Mouse (Mus musculus): ENCODE results near the gene Ola1. TPM values are rescaled to one million over a fixed set of nuclear protein-coding genes. Genes with fewer than 3 reads are reported as not detected.

Gene Ola1
- polyA plus RNA-seq, 1 experiment from 2014 or later: 110 TPM

DNA sequence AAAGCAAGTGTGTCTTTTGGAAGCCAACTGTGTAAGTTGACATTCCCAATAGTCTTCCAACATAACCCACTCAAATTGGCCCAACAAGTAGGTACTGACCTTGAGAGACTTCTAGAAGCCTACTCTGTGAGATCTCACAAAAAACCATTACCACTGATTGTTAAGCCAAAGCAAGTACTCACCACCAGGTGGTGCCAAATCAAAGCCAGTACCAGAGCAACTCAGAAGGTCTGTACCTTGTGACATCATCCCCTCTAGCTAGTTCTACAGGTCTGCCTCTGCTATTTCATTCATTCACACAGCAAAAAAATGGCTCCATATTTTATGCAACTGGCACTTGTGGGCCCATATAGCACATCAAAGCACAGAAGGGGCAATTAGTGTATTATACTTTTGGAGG lies 51.6 kb downstream of the Ola1 start:
- Histone ChIP-seq H3K36me3 (ENCODE audit: control insufficient read depth, insufficient read depth, low read length) (no peaks in the 10 kb centered on the region), H3K4me3 (ENCODE audit: low read length) (no peak overlapping the region), H3K4me1 (ENCODE audit: control insufficient read depth, insufficient read depth, low read depth, low read length) (no peaks in the 10 kb centered on the region), H3K4me2 (ENCODE audit: low read length) (no peak overlapping the region), H3K27ac (ENCODE audit: low read depth, low read length) (no peak overlapping the region), H3K9me3 (ENCODE audit: control insufficient read depth, low read length) (no peaks in the 10 kb centered on the region), H3K9ac (ENCODE audit: low read depth, low read length) (no peak overlapping the region), H3K27me3 (replicated peaks; ENCODE audit: control insufficient read depth, insufficient read depth, low read length) (no peaks in the 10 kb centered on the region)
- ATAC-seq: no peak

GRCm38 (mm10) chr2:73164666-73165065 lies 54.1 kb downstream of the Ola1 start:
- H3K36me3 ChIP-seq (ENCODE audit: control insufficient read depth, insufficient read depth, low read length): no peaks in the 10 kb centered on the region
- WGBS: 83% methylated on average over 1 of the region's 1 CpGs
- H3K4me1 ChIP-seq (ENCODE audit: control insufficient read depth, insufficient read depth, low read depth, low read length): no peaks in the 10 kb centered on the region
- no peak overlapping the region for H3K27ac ChIP-seq (ENCODE audit: low read depth, low read length)
- ATAC-seq: no peak
- H3K27me3 ChIP-seq (replicated peaks; ENCODE audit: control insufficient read depth, insufficient read depth, low read length): no peaks in the 10 kb centered on the region
- H3K4me2 ChIP-seq (ENCODE audit: low read length): no peak overlapping the region
- no peaks in the 10 kb centered on the region for H3K9me3 ChIP-seq (ENCODE audit: control insufficient read depth, low read length)
- H3K4me3 ChIP-seq (ENCODE audit: low read length): no peak overlapping the region
- no peak overlapping the region for H3K9ac ChIP-seq (ENCODE audit: low read depth, low read length)

DNA sequence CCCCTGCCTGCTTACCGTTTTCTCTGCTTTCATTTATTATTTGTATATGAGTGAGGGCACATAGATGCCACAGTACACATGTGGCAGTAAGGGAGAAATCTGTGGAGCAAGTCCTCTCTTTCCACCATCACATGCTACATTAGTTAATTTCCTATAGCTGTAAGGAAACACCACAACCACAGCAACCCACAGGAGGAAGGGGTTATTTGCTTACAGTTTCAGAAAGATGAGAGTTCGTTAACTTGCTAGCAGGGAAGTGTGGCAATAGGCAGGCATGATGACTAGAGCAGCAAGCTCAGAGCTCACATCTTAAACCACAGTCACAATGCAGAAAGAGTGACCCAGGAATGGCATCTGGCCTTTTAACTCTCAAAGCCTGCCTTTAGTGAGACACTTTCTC lies 58.0 kb downstream of the Ola1 start:
- Histone ChIP-seq H3K27me3 (replicated peaks; ENCODE audit: control insufficient read depth, insufficient read depth, low read length) (no peaks in the 10 kb centered on the region), H3K4me1 (ENCODE audit: control insufficient read depth, insufficient read depth, low read depth, low read length) (no peaks in the 10 kb centered on the region; the same call in 1 of the 2 replicates), H3K9me3 (ENCODE audit: control insufficient read depth, low read length) (no peaks in the 10 kb centered on the region), H3K9ac (ENCODE audit: low read depth, low read length) (no peak overlapping the region), H3K4me2 (ENCODE audit: low read length) (no peak overlapping the region), H3K36me3 (ENCODE audit: control insufficient read depth, insufficient read depth, low read length) (0 out of 2 replicates have a peak, but pooled peaks cover 7% of the 10 kb centered on the region), H3K4me3 (ENCODE audit: low read length) (no peak overlapping the region), H3K27ac (ENCODE audit: low read depth, low read length) (no peak overlapping the region)
- ATAC-seq: no peak
- 77% methylated on average over 2 of the region's 2 CpGs for WGBS

- Histone ChIP-seq H3K9me3 (ENCODE audit: control insufficient read depth, low read length) (no peaks in the 10 kb centered on the region), H3K36me3 (ENCODE audit: control insufficient read depth, insufficient read depth, low read length) (0 out of 2 replicates have a peak, but pooled peaks cover 7% of the 10 kb centered on the region), H3K4me3 (ENCODE audit: low read length) (no peak overlapping the region), H3K9ac (ENCODE audit: low read depth, low read length) (no peak overlapping the region), H3K4me1 (ENCODE audit: control insufficient read depth, insufficient read depth, low read depth, low read length) (no peaks in the 10 kb centered on the region; the same call in 1 of the 2 replicates), H3K27me3 (replicated peaks; ENCODE audit: control insufficient read depth, insufficient read depth, low read length) (no peaks in the 10 kb centered on the region), H3K27ac (ENCODE audit: low read depth, low read length) (no peak overlapping the region), H3K4me2 (ENCODE audit: low read length) (no peak overlapping the region)
- 77% methylated on average over 3 of the region's 3 CpGs for WGBS
- no peak for ATAC-seq
These were observed 61.5 kb downstream of the Ola1 start for GRCm38 (mm10) chr2:73157202-73157601.

DNA sequence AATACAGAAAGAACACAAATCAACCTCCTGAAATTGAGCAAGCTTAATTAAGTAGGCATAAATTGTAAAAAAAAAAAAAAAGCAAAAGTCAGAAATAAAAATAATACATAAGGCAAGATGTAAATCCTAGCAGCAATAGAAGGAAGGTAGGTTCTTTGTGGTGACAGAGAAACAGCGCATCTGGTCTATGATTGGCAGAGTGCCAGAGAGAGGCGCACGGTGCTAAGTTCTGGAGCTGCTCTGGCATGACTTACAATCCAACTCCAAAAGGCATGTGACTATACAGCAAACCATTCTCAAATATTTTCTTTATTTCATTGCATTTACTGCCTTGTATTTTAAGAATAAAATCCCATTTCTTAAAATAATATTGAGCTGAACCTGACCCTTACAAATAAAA lies 68.2 kb downstream of the Ola1 start:
- no peak overlapping the region for H3K9ac ChIP-seq (ENCODE audit: low read depth, low read length)
- H3K4me3 ChIP-seq (ENCODE audit: low read length): no peak overlapping the region
- no peaks in the 10 kb centered on the region for H3K4me1 ChIP-seq (ENCODE audit: control insufficient read depth, insufficient read depth, low read depth, low read length)
- H3K27ac ChIP-seq (ENCODE audit: low read depth, low read length): no peak overlapping the region
- 52% methylated on average over 3 of the region's 3 CpGs for WGBS
- no peaks in the 10 kb centered on the region for H3K36me3 ChIP-seq (ENCODE audit: control insufficient read depth, insufficient read depth, low read length)
- H3K4me2 ChIP-seq (ENCODE audit: low read length): no peak overlapping the region
- H3K9me3 ChIP-seq (ENCODE audit: control insufficient read depth, low read length): no peaks in the 10 kb centered on the region
- H3K27me3 ChIP-seq (replicated peaks; ENCODE audit: control insufficient read depth, insufficient read depth, low read length): no peaks in the 10 kb centered on the region
- no peak for ATAC-seq

GRCm38 (mm10) chr2:73146111-73146510 lies 72.6 kb downstream of the Ola1 start:
- H3K4me1 ChIP-seq (ENCODE audit: control insufficient read depth, insufficient read depth, low read depth, low read length): peaks cover 3% of the 10 kb centered on the region
- no peak overlapping the region for H3K27ac ChIP-seq (ENCODE audit: low read depth, low read length)
- H3K36me3 ChIP-seq (ENCODE audit: control insufficient read depth, insufficient read depth, low read length): no peaks in the 10 kb centered on the region
- no peak overlapping the region for H3K9ac ChIP-seq (ENCODE audit: low read depth, low read length)
- WGBS: 86% methylated on average over 2 of the region's 2 CpGs
- no peak overlapping the region for H3K4me2 ChIP-seq (ENCODE audit: low read length)
- no peak overlapping the region for H3K4me3 ChIP-seq (ENCODE audit: low read length)
- ATAC-seq: no peak
- H3K27me3 ChIP-seq (replicated peaks; ENCODE audit: control insufficient read depth, insufficient read depth, low read length): no peaks in the 10 kb centered on the region
- H3K9me3 ChIP-seq (ENCODE audit: control insufficient read depth, low read length): no peaks in the 10 kb centered on the region

DNA sequence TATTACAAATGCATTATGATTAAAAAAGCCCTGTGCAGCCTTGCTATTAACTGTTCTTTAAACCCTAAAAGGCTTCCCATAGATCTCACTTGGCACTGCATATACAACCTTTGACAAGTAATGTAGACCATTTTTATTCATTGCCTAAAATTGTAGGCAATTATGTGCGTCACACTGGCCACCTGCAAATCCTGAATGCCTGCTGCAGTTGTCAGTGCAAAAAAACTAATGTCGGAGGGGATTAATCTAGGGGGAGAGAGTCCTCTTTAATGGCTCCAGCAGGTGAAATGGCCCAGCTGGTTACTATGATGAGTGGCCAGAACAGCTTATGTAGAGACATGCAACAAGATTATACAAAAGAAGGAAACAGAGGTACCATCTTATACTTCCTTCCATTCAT lies 75.0 kb downstream of the Ola1 start:
- WGBS: 37% methylated on average over 2 of the region's 2 CpGs
- Histone ChIP-seq H3K36me3 (ENCODE audit: control insufficient read depth, insufficient read depth, low read length) (no peaks in the 10 kb centered on the region), H3K27ac (ENCODE audit: low read depth, low read length) (no peak overlapping the region), H3K27me3 (replicated peaks; ENCODE audit: control insufficient read depth, insufficient read depth, low read length) (no peaks in the 10 kb centered on the region), H3K9me3 (ENCODE audit: control insufficient read depth, low read length) (no peaks in the 10 kb centered on the region), H3K4me3 (ENCODE audit: low read length) (no peak overlapping the region), H3K4me2 (ENCODE audit: low read length) (no peak overlapping the region), H3K4me1 (ENCODE audit: control insufficient read depth, insufficient read depth, low read depth, low read length) (peaks cover 3% of the 10 kb centered on the region), H3K9ac (ENCODE audit: low read depth, low read length) (no peak overlapping the region)
- no peak for ATAC-seq

- peak overlapping the region; percentile 54; the same call in 1 of the 2 replicates for H3K27ac ChIP-seq (ENCODE audit: low read depth, low read length)
- no peaks in the 10 kb centered on the region for H3K9me3 ChIP-seq (ENCODE audit: control insufficient read depth, low read length)
- 13% methylated on average over 7 of the region's 7 CpGs for WGBS
- H3K4me2 ChIP-seq (ENCODE audit: low read length): no peak overlapping the region
- peaks cover 3% of the 10 kb centered on the region for H3K4me1 ChIP-seq (ENCODE audit: control insufficient read depth, insufficient read depth, low read depth, low read length)
- H3K27me3 ChIP-seq (replicated peaks; ENCODE audit: control insufficient read depth, insufficient read depth, low read length): no peaks in the 10 kb centered on the region
- H3K9ac ChIP-seq (ENCODE audit: low read depth, low read length): no peak overlapping the region
- peak; percentile 60 for ATAC-seq
- H3K4me3 ChIP-seq (ENCODE audit: low read length): no peak overlapping the region
- no peaks in the 10 kb centered on the region for H3K36me3 ChIP-seq (ENCODE audit: control insufficient read depth, insufficient read depth, low read length)
These were observed 75.8 kb downstream of the Ola1 start for GRCm38 (mm10) chr2:73142832-73143470.

- no peak overlapping the region for H3K4me2 ChIP-seq (ENCODE audit: low read length)
- WGBS: 82% methylated on average over 2 of the region's 2 CpGs
- H3K27ac ChIP-seq (ENCODE audit: low read depth, low read length): no peak overlapping the region
- no peak for ATAC-seq
- no peaks in the 10 kb centered on the region for H3K36me3 ChIP-seq (ENCODE audit: control insufficient read depth, insufficient read depth, low read length)
- no peak overlapping the region for H3K9ac ChIP-seq (ENCODE audit: low read depth, low read length)
- H3K4me3 ChIP-seq (ENCODE audit: low read length): no peak overlapping the region
- H3K9me3 ChIP-seq (ENCODE audit: control insufficient read depth, low read length): no peaks in the 10 kb centered on the region
- no peaks in the 10 kb centered on the region for H3K4me1 ChIP-seq (ENCODE audit: control insufficient read depth, insufficient read depth, low read depth, low read length)
- no peaks in the 10 kb centered on the region for H3K27me3 ChIP-seq (replicated peaks; ENCODE audit: control insufficient read depth, insufficient read depth, low read length)
These were observed 85.8 kb downstream of the Ola1 start for GRCm38 (mm10) chr2:73132897-73133296.

DNA sequence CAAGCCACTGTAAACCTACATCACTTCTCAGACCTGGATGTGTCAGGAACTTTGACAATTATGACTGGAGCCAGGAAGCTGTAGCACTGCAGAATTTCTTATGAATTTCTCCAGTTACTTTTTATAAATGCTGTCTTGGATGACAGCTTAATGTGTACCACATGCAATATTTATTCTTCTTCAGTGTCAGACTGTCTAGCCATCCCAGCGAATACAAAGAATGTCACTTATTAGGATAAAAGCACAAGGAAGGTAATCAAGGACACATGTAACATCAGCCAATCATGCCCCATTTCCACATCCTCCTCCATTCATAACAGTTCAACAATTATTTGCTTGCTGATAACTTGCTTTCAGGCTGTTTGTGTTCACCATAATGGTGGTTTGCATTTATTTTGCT lies 91.0 kb downstream of the Ola1 start:
- Histone ChIP-seq H3K4me3 (ENCODE audit: low read length) (no peak overlapping the region), H3K9me3 (ENCODE audit: control insufficient read depth, low read length) (no peaks in the 10 kb centered on the region), H3K9ac (ENCODE audit: low read depth, low read length) (no peak overlapping the region), H3K27ac (ENCODE audit: low read depth, low read length) (no peak overlapping the region), H3K36me3 (ENCODE audit: control insufficient read depth, insufficient read depth, low read length) (no peaks in the 10 kb centered on the region), H3K27me3 (replicated peaks; ENCODE audit: control insufficient read depth, insufficient read depth, low read length) (no peaks in the 10 kb centered on the region), H3K4me2 (ENCODE audit: low read length) (no peak overlapping the region), H3K4me1 (ENCODE audit: control insufficient read depth, insufficient read depth, low read depth, low read length) (no peaks in the 10 kb centered on the region)
- no peak for ATAC-seq
- WGBS: 71% methylated on average over 1 of the region's 1 CpGs
